Mouse (Mus musculus): ENCODE measurements around the gene Abcc10.

- TF ChIP-seq POLR2A (IDR thresholded peaks at IDR 0.05; ENCODE audit: control insufficient read depth, extremely low read depth, insufficient read depth, low read length, poor library complexity) (no peak), CTCF (IDR thresholded peaks at IDR 0.05; ENCODE audit: borderline replicate concordance, control insufficient read depth, extremely low read depth, insufficient read depth, low read length, poor library complexity) (no peak)
Observed at GRCm38 (mm10) chr17:46272058-46272457, 56.1 kb downstream of the Abcc10 start.
